Comparison of ENCODE assay signal across 11 mouse cellular contexts in the genomic region with DNA sequence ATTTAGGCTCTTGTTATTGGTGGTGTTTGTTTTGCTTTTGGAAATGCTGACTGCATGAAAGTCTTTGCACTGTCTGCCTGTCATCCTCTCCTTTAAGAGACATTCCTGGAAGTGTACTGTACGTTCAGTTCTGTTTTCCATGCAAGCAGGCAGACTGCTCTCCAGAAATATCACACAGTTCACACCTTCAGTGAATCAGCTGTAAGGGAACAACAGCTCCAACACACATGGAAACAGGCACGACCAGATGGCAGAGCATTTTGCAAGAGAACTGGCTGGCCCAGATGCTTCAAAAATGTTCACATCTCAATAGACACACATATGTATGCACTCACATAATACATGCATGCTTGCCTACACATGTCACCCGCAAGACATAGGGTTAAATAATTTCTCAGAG. TPM values are rescaled to one million over a fixed set of nuclear protein-coding genes. Genes with fewer than 3 reads are reported as not detected.
DNase-seq lines count a peak whose midpoint lies in the region; ATAC-seq lines count a peak whose summit lies in the region.
"Had no signal": no experiment of that assay in that cellular context is flagged by ENCODE, and none has a peak within 500 bp of the region (broad histone marks: within the 10 kb centered on the region; RNA-seq: fewer than 3 reads in every experiment).

No protein-coding gene starts in this region.

- H3K9ac ChIP-seq in hindbrain, embryonic 16.5 days (ENCODE audit: low read depth, low read length): no peak overlapping the region
- H3K9ac ChIP-seq: liver, postnatal 0 days had no signal

- no peaks in the 10 kb centered on the region for H3K4me1 ChIP-seq in hindbrain, embryonic 16.5 days (ENCODE audit: control insufficient read depth, insufficient read depth, low read depth, low read length)

- no peak overlapping the region for H3K4me3 ChIP-seq in hindbrain, embryonic 16.5 days (ENCODE audit: low read length)
- H3K4me3 ChIP-seq: myocyte had no signal

- no peak overlapping the region for H3K27ac ChIP-seq in hindbrain, embryonic 16.5 days (ENCODE audit: low read depth, low read length)

- no peak overlapping the region for H3K4me2 ChIP-seq in hindbrain, embryonic 16.5 days (ENCODE audit: low read length)

- WGBS in hindbrain, embryonic 16.5 days: 68% methylated on average over 3 of the region's 3 CpGs

- no peak for ATAC-seq in hindbrain, embryonic 16.5 days
- ATAC-seq: liver, postnatal 0 days had no signal

- intact Hi-C loops in left cerebral cortex, postnatal 4 days (cut with DNase I): no loop called here
- intact Hi-C loops in gastrocnemius, postnatal 14 days (cut with DNase I; ENCODE audit: low total_unique reads): no loop called here

- H3K9me3 ChIP-seq in hindbrain, embryonic 16.5 days (ENCODE audit: control insufficient read depth, low read length): no peaks in the 10 kb centered on the region

- no peaks in the 10 kb centered on the region for H3K36me3 ChIP-seq in hindbrain, embryonic 16.5 days (ENCODE audit: control insufficient read depth, insufficient read depth, low read length)

- DNase-seq in left cerebral cortex, adult 11 months (ENCODE audit: low spot score): peak; percentile 68
- no peak for DNase-seq in left cerebral cortex, postnatal 4 days
- peak; percentile 77 to 93 for DNase-seq in layer of hippocampus, adult 18-20 months (ENCODE audit: low spot score in 2 of 2)
- DNase-seq in left cerebral cortex, adult 9 months (ENCODE audit: low spot score in 2 of 2): peak; percentile 78 to 92
- peak; percentile 95 for DNase-seq in telencephalon, adult 2 months (ENCODE audit: low read depth, low spot score)
- no peak for DNase-seq in heart, adult 9 months (ENCODE audit: low spot score in 2 of 2)
- DNase-seq in gastrocnemius, postnatal 14 days: no peak
- DNase-seq: kidney, adult 11 months; liver, postnatal 0 days had no signal

- no peaks in the 10 kb centered on the region for H3K27me3 ChIP-seq in hindbrain, embryonic 16.5 days (replicated peaks; ENCODE audit: control insufficient read depth, insufficient read depth, low read length)

RNA-seq across cellular contexts. Expression of a gene that starts 43.4 kb away (rescaled TPM):
- 10 to 100 TPM; 27.7 to 33.7 TPM for total RNA-seq in left cerebral cortex, postnatal 4 days (2021)
- total RNA-seq in layer of hippocampus, adult 18-20 months (2021): 10 to 100 TPM; 75.2 to 86.9 TPM
- polyA plus RNA-seq in hindbrain, embryonic 16.5 days (2015; fragmentation: Nextera tagmentation; extraction: Ambion mirVana): 4.1 and 4.2 TPM in 2 replicates
- 1 to 10 TPM; 4.4 to 7.5 TPM for total RNA-seq in gastrocnemius, postnatal 14 days (2021)

Comparison
In these comparisons a context has a peak if more than half of its experiments do, and no peak if none do; other contexts are left out.
1. DNase-seq: peak in left cerebral cortex, adult 11 months (single experiment), layer of hippocampus, adult 18-20 months (2 of 2), left cerebral cortex, adult 9 months (2 of 2) and telencephalon, adult 2 months (single experiment); none in left cerebral cortex, postnatal 4 days (single experiment), heart, adult 9 months (0 of 2) and gastrocnemius, postnatal 14 days (single experiment).